In the genomic region with DNA sequence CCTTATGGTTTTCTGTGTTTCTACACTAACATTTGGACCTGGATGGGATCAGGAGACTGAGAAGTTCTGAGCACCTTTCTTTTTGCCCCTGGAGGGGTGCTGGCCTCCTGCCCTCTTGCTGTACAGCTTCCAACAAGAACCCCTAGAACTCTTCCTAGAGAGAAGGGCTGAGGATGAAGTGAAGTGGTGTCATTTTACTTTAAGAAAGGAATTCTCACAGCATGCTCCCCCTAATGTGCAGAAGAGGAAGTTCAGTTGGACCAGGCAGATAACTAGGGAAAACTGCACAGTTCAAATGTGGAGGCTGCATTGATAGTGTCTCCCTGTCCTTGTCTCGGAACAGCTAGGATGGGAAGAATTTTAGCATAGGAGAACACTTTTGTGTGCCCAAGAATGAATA, we compare ENCODE assay signal across 15 mouse cellular contexts. TPM values are rescaled to one million over a fixed set of nuclear protein-coding genes. Genes with fewer than 3 reads are reported as not detected.
DNase-seq lines count a peak whose midpoint lies in the region; ATAC-seq and TF ChIP-seq lines count a peak whose summit lies in the region.
"Had no signal": no experiment of that assay in that cellular context is flagged by ENCODE, and none has a peak within 500 bp of the region (broad histone marks: within the 10 kb centered on the region; RNA-seq: fewer than 3 reads in every experiment).

No protein-coding gene starts in this region.

- peak; percentile 2 for DNase-seq in embryonic facial prominence, embryonic 14.5 days (ENCODE audit: low spot score)
- no peak for DNase-seq in embryonic facial prominence, embryonic 10.5 days (ENCODE audit: low spot score)
- DNase-seq in kidney, adult 9 months: peak; percentile 64
- DNase-seq in midbrain, postnatal 0 days (ENCODE audit: low spot score): peak; percentile 33
- DNase-seq in cerebellum, adult 9-11 months: no peak
- DNase-seq: cerebellum, postnatal 36 days; thymus, adult 2 months had no signal

- H3K9me3 ChIP-seq in embryonic facial prominence, embryonic 14.5 days (ENCODE audit: control insufficient read depth, low read length): no peaks in the 10 kb centered on the region
- no peaks in the 10 kb centered on the region for H3K9me3 ChIP-seq in embryonic facial prominence, embryonic 10.5 days
- H3K9me3 ChIP-seq in kidney, embryonic 14.5 days (ENCODE audit: control insufficient read depth, low read length): no peaks in the 10 kb centered on the region
- no peaks in the 10 kb centered on the region for H3K9me3 ChIP-seq in midbrain, postnatal 0 days (ENCODE audit: low read length)
- H3K9me3 ChIP-seq in midbrain, embryonic 13.5 days: no peaks in the 10 kb centered on the region
- H3K9me3 ChIP-seq: intestine, embryonic 15.5 days; limb, embryonic 15.5 days had no signal

- no peaks in the 10 kb centered on the region for H3K27me3 ChIP-seq in embryonic facial prominence, embryonic 14.5 days (replicated peaks; ENCODE audit: control insufficient read depth, insufficient read depth, low read length)
- no peaks in the 10 kb centered on the region for H3K27me3 ChIP-seq in embryonic facial prominence, embryonic 10.5 days (replicated peaks; ENCODE audit: low read depth, poor library complexity, severe bottlenecking)
- no peaks in the 10 kb centered on the region for H3K27me3 ChIP-seq in kidney, embryonic 14.5 days (ENCODE audit: control insufficient read depth, insufficient read depth, low read length)
- H3K27me3 ChIP-seq in midbrain, postnatal 0 days (ENCODE audit: insufficient read depth, low read length): no peaks in the 10 kb centered on the region
- H3K27me3 ChIP-seq in midbrain, embryonic 13.5 days: no peaks in the 10 kb centered on the region
- H3K27me3 ChIP-seq: intestine, embryonic 15.5 days; limb, embryonic 15.5 days had no signal

- no peak overlapping the region for H3K4me2 ChIP-seq in embryonic facial prominence, embryonic 14.5 days (ENCODE audit: low read depth, low read length)
- no peak overlapping the region for H3K4me2 ChIP-seq in kidney, embryonic 14.5 days (replicated peaks; ENCODE audit: low read depth, low read length)
- H3K4me2 ChIP-seq in midbrain, postnatal 0 days (ENCODE audit: low read depth, low read length, poor library complexity, severe bottlenecking): no peak overlapping the region
- H3K4me2 ChIP-seq in midbrain, embryonic 13.5 days (replicated peaks): no peak overlapping the region
- H3K4me2 ChIP-seq: intestine, embryonic 15.5 days; limb, embryonic 15.5 days had no signal

- no peak for ATAC-seq in embryonic facial prominence, embryonic 14.5 days (ENCODE audit: low read depth)
- no peak for ATAC-seq in kidney, embryonic 14.5 days (ENCODE audit: low FRiP score, low TSS enrichment)
- ATAC-seq in midbrain, postnatal 0 days (ENCODE audit: low FRiP score): no peak
- no peak for ATAC-seq in midbrain, embryonic 13.5 days
- no peak for ATAC-seq in monocyte, adult 5-6 weeks (replicated peaks; ENCODE audit: insufficient number of reproducible peaks, low FRiP score, low TSS enrichment, poor library complexity, severe bottlenecking)
- ATAC-seq: intestine, embryonic 15.5 days had no signal

- H3K36me3 ChIP-seq in embryonic facial prominence, embryonic 14.5 days (ENCODE audit: control insufficient read depth, insufficient read depth, low read length): no peaks in the 10 kb centered on the region
- H3K36me3 ChIP-seq in embryonic facial prominence, embryonic 10.5 days (replicated peaks): no peaks in the 10 kb centered on the region
- no peaks in the 10 kb centered on the region for H3K36me3 ChIP-seq in kidney, embryonic 14.5 days (ENCODE audit: control insufficient read depth, insufficient read depth, low read length)
- H3K36me3 ChIP-seq in midbrain, postnatal 0 days (ENCODE audit: insufficient read depth, low read length): no peaks in the 10 kb centered on the region
- H3K36me3 ChIP-seq in midbrain, embryonic 13.5 days: no peaks in the 10 kb centered on the region
- H3K36me3 ChIP-seq: intestine, embryonic 15.5 days; limb, embryonic 15.5 days had no signal

- 93% methylated on average over 1 of the region's 1 CpGs for WGBS in embryonic facial prominence, embryonic 14.5 days
- WGBS in embryonic facial prominence, embryonic 10.5 days: 85% methylated on average over 1 of the region's 1 CpGs
- 88% methylated on average over 1 of the region's 1 CpGs for WGBS in kidney, embryonic 14.5 days
- 80% methylated on average over 1 of the region's 1 CpGs for WGBS in midbrain, postnatal 0 days
- WGBS in midbrain, embryonic 13.5 days: 60% methylated on average over 1 of the region's 1 CpGs

- TF ChIP-seq CTCF in midbrain, postnatal 0 days (IDR thresholded peaks at IDR 0.05): peak; percentile 66

- no peak overlapping the region for H3K27ac ChIP-seq in embryonic facial prominence, embryonic 14.5 days (replicated peaks; ENCODE audit: low read depth, low read length)
- no peak overlapping the region for H3K27ac ChIP-seq in embryonic facial prominence, embryonic 10.5 days (replicated peaks)
- no peak overlapping the region for H3K27ac ChIP-seq in kidney, embryonic 14.5 days (ENCODE audit: low read depth, low read length)
- no peak overlapping the region for H3K27ac ChIP-seq in midbrain, postnatal 0 days (ENCODE audit: low read depth, low read length)
- H3K27ac ChIP-seq in midbrain, embryonic 13.5 days: no peak overlapping the region
- H3K27ac ChIP-seq: intestine, embryonic 15.5 days; limb, embryonic 15.5 days had no signal

- H3K4me3 ChIP-seq in embryonic facial prominence, embryonic 14.5 days (ENCODE audit: low read depth, low read length): no peak overlapping the region
- no peak overlapping the region for H3K4me3 ChIP-seq in embryonic facial prominence, embryonic 10.5 days
- no peak overlapping the region for H3K4me3 ChIP-seq in kidney, embryonic 14.5 days (ENCODE audit: low read length)
- no peak overlapping the region for H3K4me3 ChIP-seq in midbrain, postnatal 0 days (ENCODE audit: low read depth, low read length)
- no peak overlapping the region for H3K4me3 ChIP-seq in midbrain, embryonic 13.5 days (replicated peaks)
- H3K4me3 ChIP-seq: intestine, embryonic 15.5 days; limb, embryonic 15.5 days had no signal

- H3K9ac ChIP-seq in embryonic facial prominence, embryonic 14.5 days (ENCODE audit: low read depth, low read length): no peak overlapping the region
- no peak overlapping the region for H3K9ac ChIP-seq in kidney, embryonic 14.5 days (ENCODE audit: low read depth, low read length)
- no peak overlapping the region for H3K9ac ChIP-seq in midbrain, postnatal 0 days (replicated peaks; ENCODE audit: low read length, poor library complexity, severe bottlenecking)
- H3K9ac ChIP-seq in midbrain, embryonic 13.5 days (replicated peaks): no peak overlapping the region
- H3K9ac ChIP-seq: intestine, embryonic 15.5 days; limb, embryonic 15.5 days had no signal

- peaks cover 36% of the 10 kb centered on the region for H3K4me1 ChIP-seq in embryonic facial prominence, embryonic 14.5 days (ENCODE audit: control insufficient read depth, insufficient read depth, low read length)
- peaks cover 23% of the 10 kb centered on the region for H3K4me1 ChIP-seq in embryonic facial prominence, embryonic 10.5 days
- H3K4me1 ChIP-seq in kidney, embryonic 14.5 days (ENCODE audit: control insufficient read depth, insufficient read depth, low read length): peaks cover 13% of the 10 kb centered on the region; the same call in 1 of the 2 replicates
- no peaks in the 10 kb centered on the region for H3K4me1 ChIP-seq in midbrain, postnatal 0 days (ENCODE audit: insufficient read depth, low read length)
- peaks cover 21% of the 10 kb centered on the region for H3K4me1 ChIP-seq in midbrain, embryonic 13.5 days (replicated peaks)

RNA-seq across cellular contexts. Expression of a gene that starts 48.4 kb away (rescaled TPM):
- polyA plus RNA-seq in embryonic facial prominence, embryonic 14.5 days (2014; fragmentation: Nextera tagmentation; extraction: Ambion mirVana): 0.32 and 0.77 TPM in 2 replicates
- 0.15 TPM in 1 of 2 replicates, not detected in the other for polyA plus RNA-seq in embryonic facial prominence, embryonic 10.5 days (2016; fragmentation: Nextera tagmentation; extraction: Ambion mirVana)
- polyA plus RNA-seq in kidney, embryonic 14.5 days (2014; fragmentation: Nextera tagmentation; extraction: Ambion mirVana): 0.13 and 0.26 TPM in 2 replicates
- total RNA-seq in midbrain, postnatal 0 days (2014; rRNA removed): not detected in 2 replicates
- 0.75 and 0.85 TPM in 2 replicates for polyA plus RNA-seq in midbrain, postnatal 0 days (2015; fragmentation: Nextera tagmentation; extraction: Ambion mirVana)
- polyA plus RNA-seq in midbrain, embryonic 13.5 days (2015; fragmentation: Nextera tagmentation; extraction: Ambion mirVana): 0.14 TPM in 1 of 2 replicates, not detected in the other
- not detected in 3 replicates for total RNA-seq in monocyte, adult 5-6 weeks (2017)
- total RNA-seq: gastrocnemius, adult 8-10 months; heart, postnatal 10 days had no signal
- polyA plus RNA-seq: intestine, embryonic 15.5 days; spleen, adult 2 months; thymus, adult 2 months had no signal

Comparison
In these comparisons a context has a peak if more than half of its experiments do, and no peak if none do; other contexts are left out.
1. DNase-seq: peak in embryonic facial prominence, embryonic 14.5 days (single experiment), kidney, adult 9 months (single experiment) and midbrain, postnatal 0 days (single experiment); none in embryonic facial prominence, embryonic 10.5 days (single experiment) and cerebellum, adult 9-11 months (single experiment).